Mouse (Mus musculus) neural tube, embryonic 10.5 days (tissue): Measurements from ENCODE around the gene Nfkb2.

Experiments
- DNase-seq: peaks from one replicate; pipeline ENCODE4 v3.0.0-alpha.2; 2017; ENCODE audit warnings: low spot score; ENCODE audit errors: extremely low spot score

The Nfkb2 gene

GRCm38 (mm10) chr19:46322996-46323572 lies 19.0 kb downstream of the Nfkb2 start:
- no peak for DNase-seq

DNA sequence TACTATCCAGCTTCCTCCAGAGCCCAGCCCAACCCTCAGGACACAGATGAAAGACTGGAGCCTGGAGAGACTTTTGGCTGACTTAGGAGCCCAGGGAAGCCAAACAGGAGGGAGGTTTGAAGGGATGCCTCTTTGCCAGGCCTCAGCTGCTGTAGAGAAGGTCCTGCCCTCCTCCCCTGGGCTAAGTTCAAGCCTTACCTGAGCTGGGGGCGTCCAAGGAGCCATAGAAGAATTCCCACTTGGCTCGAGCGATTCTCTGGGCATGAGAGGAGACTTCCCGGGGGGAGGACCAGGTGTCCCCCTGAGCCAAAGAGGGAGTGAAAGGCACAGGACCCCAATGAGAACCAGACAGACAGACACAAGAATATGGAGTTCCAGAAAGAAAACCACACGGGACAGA lies 19.6 kb downstream of the Nfkb2 start:
- DNase-seq = no peak

- no peak for DNase-seq
Observed at GRCm38 (mm10) chr19:46324366-46324765, 20.2 kb downstream of the Nfkb2 start.

- no peak for DNase-seq
Observed at GRCm38 (mm10) chr19:46324918-46325317, 20.8 kb downstream of the Nfkb2 start.

- no peak for DNase-seq
Observed at GRCm38 (mm10) chr19:46326019-46326755, 22.1 kb downstream of the Nfkb2 start.

DNA sequence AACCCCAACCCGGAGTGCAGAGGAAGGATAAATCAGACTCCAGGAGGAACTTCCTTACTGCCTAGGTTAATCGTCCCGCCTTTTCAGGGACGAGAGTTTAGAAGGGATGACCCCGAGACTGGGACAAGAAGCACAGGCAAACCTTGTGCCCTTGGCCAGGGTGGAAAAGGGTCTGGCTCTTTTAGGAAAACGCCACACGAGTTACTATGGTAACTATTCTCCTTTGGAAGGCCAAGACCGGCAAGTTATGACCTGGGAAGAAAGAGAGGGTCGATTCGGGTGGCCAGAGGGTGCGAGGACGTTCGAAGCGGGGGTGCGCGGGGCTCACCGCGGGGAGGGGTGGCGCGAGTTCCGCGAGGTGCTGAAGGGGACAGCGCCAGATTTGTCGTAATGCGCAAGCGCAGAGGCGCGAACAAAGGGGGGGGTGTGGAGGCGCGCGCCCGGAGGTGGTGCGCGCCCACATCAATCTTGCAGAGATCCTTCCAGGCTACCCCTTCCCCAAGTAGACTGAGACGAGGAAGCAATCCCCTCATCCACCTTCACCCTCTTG lies 22.7 kb downstream of the Nfkb2 start, which contains the start of gene Psd:
Gene Psd, minus strand, starts transcription at position 401 of the 550 bp plus-strand sequence.
- DNase-seq = peak; percentile 70

DNA sequence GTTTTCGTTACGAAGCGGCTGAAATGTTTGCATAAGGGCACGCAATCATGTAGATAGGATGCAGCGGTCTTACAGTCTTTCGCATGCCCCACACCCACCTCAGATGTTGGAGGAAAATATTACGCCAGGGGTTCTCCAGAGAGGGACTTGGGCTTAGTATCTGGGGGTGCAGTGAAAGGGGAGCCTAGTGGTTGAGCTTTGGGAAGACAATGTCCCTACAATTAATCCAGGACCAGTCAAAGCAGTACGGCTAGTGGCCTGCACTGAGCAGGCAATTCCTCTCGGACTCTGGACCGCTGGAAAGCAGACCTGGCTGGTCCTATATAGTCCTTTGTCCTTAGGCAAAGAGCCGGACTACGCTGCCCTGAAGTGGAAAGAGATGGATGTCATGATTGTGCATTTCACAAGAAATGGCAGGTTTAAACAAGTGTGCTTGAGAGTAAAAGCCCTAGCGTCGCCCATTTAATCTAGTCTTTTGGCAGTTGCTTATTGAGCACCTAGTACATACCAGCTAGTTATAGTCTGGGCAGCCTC lies 23.5 kb downstream of the Nfkb2 start:
- no peak for DNase-seq

DNA sequence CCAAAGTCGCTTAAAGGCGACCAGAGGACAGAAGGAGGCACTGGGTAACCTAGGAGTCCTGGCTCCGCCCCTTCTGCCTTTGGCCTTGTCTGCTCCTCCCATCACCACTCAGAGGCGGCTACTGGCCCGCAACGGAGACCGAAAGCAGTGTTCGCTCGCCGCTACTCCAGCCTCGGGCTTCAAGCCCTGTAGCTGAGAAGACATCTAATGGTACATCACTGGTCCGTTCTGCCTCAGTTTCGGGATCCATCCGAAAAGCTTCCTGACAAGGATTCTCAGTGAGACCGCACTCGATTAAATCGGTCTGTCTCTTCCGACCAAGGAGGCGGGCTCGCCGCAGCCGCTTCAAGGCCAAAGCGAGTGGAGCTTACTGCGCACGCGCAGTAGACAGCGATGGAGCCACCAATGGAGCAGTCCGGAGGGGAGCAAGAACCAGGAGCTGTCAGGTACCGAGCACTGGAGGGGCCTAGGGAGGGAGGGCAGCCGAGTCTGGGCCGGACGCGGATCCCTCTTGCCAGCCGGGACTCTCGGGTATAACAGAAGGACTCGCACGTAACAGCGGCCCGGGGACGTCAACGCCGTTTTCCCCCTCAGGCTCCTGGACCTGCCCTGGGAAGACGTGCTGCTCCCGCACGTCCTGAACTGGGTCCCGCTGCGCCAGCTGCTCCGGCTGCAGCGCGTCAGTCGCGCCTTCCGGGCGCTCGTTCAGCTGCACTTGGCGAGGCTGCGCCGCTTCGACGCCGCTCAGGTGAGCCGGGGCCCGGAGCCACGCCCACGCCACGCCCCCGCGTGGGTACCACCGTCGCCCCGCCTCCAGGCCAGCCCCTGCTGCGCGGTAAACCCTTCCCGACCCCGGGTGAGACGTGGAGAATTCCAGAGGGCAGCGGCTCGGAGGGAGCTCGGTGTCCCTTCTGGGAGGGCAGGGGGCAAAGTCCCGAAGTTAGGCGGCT lies 24.2 kb downstream of the Nfkb2 start, which contains the start of gene Fbxl15:
Gene Fbxl15, plus strand, starts transcription at position 104 of the 950 bp plus-strand sequence.
- DNase-seq = peak; percentile 95

DNA sequence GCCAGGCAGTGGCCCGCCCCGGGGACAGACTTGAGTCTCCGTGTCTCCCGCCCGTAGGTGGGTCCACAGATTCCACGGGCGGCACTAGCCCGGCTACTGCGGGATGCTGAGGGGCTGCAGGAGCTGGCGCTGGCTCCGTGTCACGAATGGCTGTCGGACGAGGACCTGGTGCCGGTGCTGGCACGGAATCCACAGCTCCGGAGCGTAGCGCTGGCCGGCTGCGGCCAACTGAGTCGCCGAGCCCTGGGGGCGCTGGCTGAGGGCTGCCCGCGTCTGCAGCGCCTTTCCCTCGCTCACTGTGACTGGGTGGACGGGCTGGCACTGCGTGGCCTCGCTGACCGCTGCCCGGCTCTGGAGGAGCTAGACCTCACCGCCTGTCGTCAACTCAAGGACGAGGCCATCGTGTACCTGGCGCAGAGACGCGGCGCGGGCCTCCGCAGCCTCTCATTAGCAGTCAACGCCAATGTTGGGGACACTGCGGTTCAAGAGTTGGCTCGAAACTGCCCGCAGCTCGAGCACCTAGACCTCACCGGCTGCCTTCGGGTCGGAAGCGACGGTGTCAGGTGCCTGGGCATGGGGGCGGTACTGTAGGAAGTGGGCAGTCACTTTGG lies 25.0 kb downstream of the Nfkb2 start:
- no peak for DNase-seq

GRCm38 (mm10) chr19:46329951-46330350 lies 25.8 kb downstream of the Nfkb2 start:
- DNase-seq = peak; percentile 79

DNA sequence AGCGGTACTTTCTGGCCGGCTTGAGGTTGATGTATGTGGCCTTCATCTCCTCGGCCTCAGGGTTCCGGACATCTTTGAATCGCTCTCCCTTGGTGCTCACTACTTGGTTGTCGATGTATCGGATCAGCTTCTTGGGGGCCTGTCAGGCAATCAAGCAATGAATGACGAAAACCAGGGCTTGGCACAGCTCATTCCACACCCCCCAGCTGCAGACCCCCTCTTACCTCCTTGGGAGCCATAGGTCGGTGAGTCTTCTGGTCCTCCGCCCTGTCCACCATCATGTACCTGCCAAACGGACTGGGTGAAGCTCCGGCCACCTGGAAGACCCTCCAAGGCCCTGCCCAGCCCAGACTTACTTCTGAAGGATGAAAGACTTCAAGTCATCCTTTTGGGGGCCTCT lies 26.6 kb downstream of the Nfkb2 start:
- DNase-seq = no peak

DNA sequence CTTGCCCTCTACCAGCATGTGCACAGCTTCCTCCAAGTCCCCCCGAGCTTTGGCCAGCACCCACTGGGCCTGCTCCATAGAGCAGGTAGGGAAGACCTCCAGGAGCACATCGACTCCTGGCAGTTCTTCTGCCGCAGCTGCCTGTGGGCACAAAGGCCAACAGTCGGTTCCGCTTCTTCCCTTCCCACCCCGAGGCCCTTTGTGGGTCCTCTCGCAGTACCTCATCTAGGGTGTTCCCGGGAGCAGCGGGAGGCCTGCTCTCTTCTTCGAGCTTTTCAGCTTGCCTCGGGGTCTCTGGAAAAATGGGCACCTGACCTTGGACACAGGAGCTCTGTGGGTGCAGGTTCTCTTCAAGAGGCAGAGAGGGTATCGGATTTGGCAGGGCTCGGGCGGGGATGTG lies 27.2 kb downstream of the Nfkb2 start:
- DNase-seq = no peak

GRCm38 (mm10) chr19:46331936-46332335 lies 27.8 kb downstream of the Nfkb2 start:
- DNase-seq = no peak

DNA sequence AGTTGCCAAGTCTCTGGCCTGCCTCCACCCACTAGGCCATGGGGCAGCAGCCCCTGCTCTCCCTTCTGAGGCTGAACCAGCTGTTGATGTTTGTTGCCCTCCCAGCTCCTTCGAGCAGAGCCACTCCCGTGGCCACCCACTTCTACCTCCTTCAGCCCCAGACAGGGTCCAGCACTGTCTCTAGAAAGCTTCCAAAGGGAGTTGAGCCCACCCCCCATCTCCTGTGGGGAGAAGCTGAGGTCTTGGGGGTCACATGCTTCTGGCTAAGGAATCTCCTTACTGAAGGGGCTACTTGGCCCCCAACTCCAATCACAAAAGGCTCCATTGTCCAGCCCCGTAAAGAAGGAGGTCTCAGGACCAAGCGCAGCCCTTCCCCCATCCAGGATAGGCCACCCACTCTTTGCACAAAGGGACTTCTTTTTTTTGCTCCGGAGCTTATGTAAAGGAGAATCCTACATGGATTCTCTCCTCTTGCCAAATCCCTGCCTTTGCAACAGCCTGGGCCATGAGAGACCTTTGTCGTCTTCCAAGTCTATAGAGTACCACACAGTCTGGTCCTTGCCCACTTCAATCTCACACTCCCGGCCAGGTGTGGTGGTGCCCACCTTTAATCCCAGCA lies 28.7 kb downstream of the Nfkb2 start:
- no peak for DNase-seq

DNA sequence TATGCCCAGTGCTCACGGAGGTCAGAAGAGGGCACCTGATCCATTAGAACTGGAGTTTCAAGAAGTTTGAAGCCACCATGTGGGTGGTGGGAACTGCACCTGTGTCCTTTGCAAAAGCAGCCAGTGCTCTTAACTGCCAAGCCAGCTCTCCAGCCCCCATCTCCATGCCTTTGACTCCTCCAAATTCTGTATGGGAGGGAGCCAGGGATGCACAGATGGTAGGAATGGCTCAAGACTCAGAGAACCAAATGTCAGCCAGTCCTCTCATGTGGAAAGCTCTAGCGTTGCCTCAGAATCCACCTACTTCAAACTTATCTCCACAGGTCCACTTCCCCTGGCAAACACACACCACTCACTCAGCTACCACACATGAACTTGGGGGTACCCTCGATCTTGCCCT lies 29.8 kb downstream of the Nfkb2 start:
- no peak for DNase-seq

GRCm38 (mm10) chr19:46337719-46338330 lies 33.7 kb downstream of the Nfkb2 start:
- no peak for DNase-seq

- peak; percentile 95 for DNase-seq
Observed at GRCm38 (mm10) chr19:46338331-46338936, 34.3 kb downstream of the Nfkb2 start, which contains the start of gene Cuedc2. Gene Cuedc2, minus strand, starts transcription at chr19:46338702.

DNA sequence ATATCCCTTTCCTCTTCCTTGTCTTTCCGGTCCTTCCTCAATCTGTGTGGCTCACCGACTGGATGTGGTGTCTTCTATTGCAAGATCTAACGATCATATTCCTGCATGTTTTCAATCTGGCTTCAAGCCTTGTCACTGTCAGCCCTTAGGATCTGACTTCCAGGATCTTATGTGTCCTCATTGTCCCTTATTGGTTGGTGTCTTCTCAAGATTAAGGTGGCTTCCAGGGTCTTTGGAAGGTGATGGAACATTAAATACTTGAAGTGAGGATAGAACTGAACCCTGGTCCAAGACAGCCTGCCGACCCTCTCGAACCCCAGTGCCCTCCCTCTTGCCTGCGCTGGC lies 34.8 kb downstream of the Nfkb2 start:
- no peak for DNase-seq

DNA sequence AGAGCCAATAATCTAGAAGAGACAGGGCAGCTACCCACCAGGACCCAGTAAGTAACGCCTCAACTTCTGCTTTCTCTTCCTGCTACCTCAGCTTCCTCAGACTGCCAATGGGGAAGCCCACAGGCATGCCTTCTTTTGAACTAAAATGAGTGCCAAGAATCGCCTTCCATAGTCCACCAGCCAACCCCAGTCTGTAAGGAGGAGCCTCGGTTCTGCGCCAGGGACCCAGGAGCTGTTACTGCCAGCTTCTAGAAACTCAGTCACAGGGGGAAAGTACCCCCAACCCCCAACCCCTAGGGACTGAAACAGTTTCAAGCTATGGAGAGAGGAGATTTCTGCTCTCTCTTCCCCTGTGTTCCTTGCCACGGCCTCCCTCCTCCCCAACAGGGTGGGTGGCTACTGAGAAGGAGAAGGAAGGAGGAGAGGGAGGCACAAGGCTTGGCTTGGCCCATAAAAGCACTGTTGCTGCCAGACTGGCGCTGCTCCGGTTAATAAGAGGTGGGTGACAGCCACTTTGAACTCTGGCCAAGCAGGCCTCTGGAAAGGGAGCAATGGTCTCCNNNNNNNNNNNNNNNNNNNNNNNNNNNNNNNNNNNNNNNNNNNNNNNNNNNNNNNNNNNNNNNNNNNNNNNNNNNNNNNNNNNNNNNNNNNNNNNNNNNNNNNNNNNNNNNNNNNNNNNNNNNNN lies 35.3 kb downstream of the Nfkb2 start:
- no peak for DNase-seq
